Mouse (Mus musculus) erythroblast, embryonic 14.5 days (primary cell): ENCODE results near the gene Ttll10.

Source experiments
- GATA1 ChIP-seq: IDR thresholded peaks from 2 replicates; pipeline ENCODE4 v1.6.1; 2012; ENCODE audit warnings: low read length, inconsistent platforms, mixed read lengths
- TAL1 ChIP-seq: IDR thresholded peaks from 3 replicates; pipeline ENCODE4 v1.6.1; 2012; ENCODE audit warnings: low read length, inconsistent platforms, mixed read lengths

- TF ChIP-seq GATA1 (no peak), TAL1 (no peak)
These were observed 38.7 kb upstream of the Ttll10 start for GRCm38 (mm10) chr4:156097770-156098366.
